Mouse (Mus musculus) lung, embryonic 15.5 days (tissue): Measurements from ENCODE around the gene Fam208a. TPM values are rescaled to one million over a fixed set of nuclear protein-coding genes. Genes with fewer than 3 reads are reported as not detected.
A peak's percentile ranks its signal among the peaks of the same experiment; 100 is the strongest.

ENCODE experiments used
- ATAC-seq: fragments of 200-750 bp; cut with Nextera tagmentation; 2 replicates; pipeline ENCODE4 v1.8.0; 2017; ENCODE audit warnings: moderate number of reproducible peaks, borderline replicate concordance; ENCODE audit not compliant: low FRiP score, low TSS enrichment; ENCODE audit errors: extremely low read depth
- H3K27ac ChIP-seq: fragments of 300-500 bp; sonication (generic); 2 replicates; pipeline ENCODE4 v1.5.1; 2015; ENCODE audit warnings: moderate library complexity, mild to moderate bottlenecking, inconsistent platforms
- H3K27me3 ChIP-seq: fragments of 300-500 bp; sonication (generic); 2 replicates; pipeline ENCODE4 v1.6.1; 2015; ENCODE audit warnings: inconsistent platforms
- H3K36me3 ChIP-seq: fragments of 300-500 bp; sonication (generic); 2 replicates; pipeline ENCODE4 v1.6.1; 2015; ENCODE audit warnings: inconsistent platforms
- H3K4me1 ChIP-seq: fragments of 300-500 bp; sonication (generic); 2 replicates; pipeline ENCODE4 v1.6.1; 2015; ENCODE audit warnings: inconsistent platforms
- H3K4me2 ChIP-seq: fragments of 300-500 bp; sonication (generic); 2 replicates; pipeline ENCODE4 v1.6.1; 2015; ENCODE audit warnings: inconsistent platforms, mild to moderate bottlenecking, moderate library complexity
- H3K4me3 ChIP-seq: fragments of 300-500 bp; sonication (generic); 2 replicates; pipeline ENCODE4 v1.5.1; 2015; ENCODE audit warnings: mild to moderate bottlenecking, inconsistent platforms
- H3K9ac ChIP-seq: fragments of 300-500 bp; sonication (generic); 2 replicates; pipeline ENCODE4 v1.6.1; 2015; ENCODE audit warnings: inconsistent platforms
- H3K9me3 ChIP-seq: fragments of 300-500 bp; sonication (generic); 2 replicates; pipeline ENCODE4 v1.6.1; 2016; ENCODE audit warnings: inconsistent platforms
- WGBS: fragments of 180-500 bp; shearing (Covaris S2); methylation state at CpG from one replicate; pipeline ENCODE4 v1.1.7; 2015; 5-methylcytosine and 5-hydroxymethylcytosine counted together
- polyA plus RNA-seq: library from polyadenylated mRNA; unstranded; fragments of >200 nt; fragmentation: Nextera tagmentation; extraction: Ambion mirVana; gene quantifications from 2 replicates; pipeline ENCODE4 v1.2.1, GENCODE M21; 2015

Fam208a gene
- polyA plus RNA-seq, 1 experiment from 2014 or later = 13.4 TPM

DNA sequence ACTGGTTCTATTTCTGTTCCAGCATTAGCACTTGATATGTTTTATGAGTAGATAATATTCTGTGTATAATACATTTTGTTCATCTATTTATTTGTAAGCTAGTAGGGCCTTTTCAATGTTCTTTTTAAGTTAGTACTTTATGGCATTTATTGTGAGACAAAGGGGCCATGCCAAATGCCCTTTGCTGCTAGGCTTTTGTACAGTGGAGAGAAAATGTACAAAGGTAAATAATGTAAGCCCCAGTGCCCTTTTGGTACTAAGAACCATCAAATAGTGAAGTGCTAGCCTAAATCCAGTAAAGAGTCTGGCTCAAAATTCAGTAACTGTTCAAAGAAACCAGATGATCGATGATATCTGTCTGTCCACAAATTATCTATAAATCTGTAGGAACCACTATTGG, 6.3 kb upstream of the Fam208a start:
- Histone ChIP-seq H3K4me2 (no peak overlapping the region), H3K4me1 (no peaks in the 10 kb centered on the region), H3K27me3 (no peaks in the 10 kb centered on the region), H3K9me3 (no peaks in the 10 kb centered on the region), H3K27ac (no peak overlapping the region), H3K9ac (no peak overlapping the region), H3K4me3 (no peak overlapping the region), H3K36me3 (no peaks in the 10 kb centered on the region)
- no peak for ATAC-seq
- 97% methylated on average over 1 of the region's 1 CpGs for WGBS

DNA sequence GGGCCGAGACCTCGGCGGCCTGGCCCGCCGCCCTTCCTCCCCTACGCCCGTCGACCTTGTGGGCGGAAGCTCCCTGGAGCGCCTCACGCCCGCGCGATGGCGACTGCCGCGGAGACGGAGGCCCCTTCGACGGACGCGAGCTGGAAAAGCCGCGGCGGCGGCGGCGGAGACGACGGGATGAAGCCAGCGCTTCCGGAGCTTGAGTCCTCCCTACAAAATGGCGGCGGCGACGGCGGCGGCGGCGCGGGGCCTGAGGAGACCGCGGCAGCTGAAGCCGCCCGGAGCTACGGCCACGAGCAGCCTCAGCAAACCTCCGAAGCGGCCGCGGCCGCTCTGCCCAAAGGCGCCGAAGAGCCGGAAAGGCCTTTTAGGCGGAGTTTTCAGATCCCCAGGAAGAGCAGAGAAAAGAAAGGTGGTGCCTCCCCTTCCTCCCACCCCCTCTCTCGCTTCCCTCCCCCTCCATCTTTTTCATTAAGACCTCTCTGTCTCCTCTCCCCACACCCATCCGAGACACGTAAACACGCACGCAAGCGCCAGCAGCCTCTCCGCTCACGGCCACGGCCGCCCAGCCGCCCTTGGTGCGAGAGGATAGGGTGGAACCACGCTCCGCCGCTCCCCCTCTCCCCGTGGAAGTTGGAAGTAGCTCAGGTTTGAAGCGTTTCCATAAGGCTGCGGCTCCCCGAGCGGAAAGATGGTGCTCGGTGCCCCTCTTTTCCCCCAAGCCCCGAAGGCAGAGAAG, 508 bp downstream of the Fam208a start:
- Histone ChIP-seq H3K9me3 (0 out of 2 replicates have a peak, but pooled peaks cover 7% of the 10 kb centered on the region), H3K36me3 (peaks cover 25% of the 10 kb centered on the region; the same call in 1 of the 2 replicates), H3K4me1 (peaks cover 7% of the 10 kb centered on the region; the same call in 1 of the 2 replicates), H3K27ac (peak overlapping the region; percentile 99), H3K4me2 (peak overlapping the region; percentile 77), H3K27me3 (no peaks in the 10 kb centered on the region), H3K9ac (peak overlapping the region; percentile 86), H3K4me3 (peak overlapping the region; percentile 61)
- under 1% methylated on average over 67 of the region's 78 CpGs for WGBS
- peak; percentile 83 for ATAC-seq

DNA sequence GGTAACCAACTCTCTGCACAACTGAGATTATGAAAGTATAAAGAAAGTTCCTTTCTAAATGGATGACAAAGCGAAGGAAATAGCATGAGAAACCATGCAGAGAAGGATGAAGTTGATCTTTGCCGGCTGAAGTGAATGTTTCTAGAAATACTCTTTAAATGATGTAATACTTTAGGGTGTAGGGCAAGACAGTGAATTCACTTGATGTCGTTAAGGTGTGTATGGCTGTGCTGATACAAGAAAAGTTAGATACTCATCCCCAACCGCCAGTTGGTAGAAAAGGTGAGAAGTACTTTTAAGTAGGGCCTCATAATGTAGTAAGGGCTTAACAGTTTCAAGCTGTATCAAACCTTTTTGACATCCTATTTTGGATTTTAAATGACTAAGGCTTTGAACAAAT, 1.6 kb downstream of the Fam208a start:
- peaks cover 25% of the 10 kb centered on the region; the same call in 1 of the 2 replicates for H3K36me3 ChIP-seq
- H3K9ac ChIP-seq = no peak overlapping the region
- H3K4me2 ChIP-seq = peak overlapping the region; percentile 77; the same call in 1 of the 2 replicates
- peaks cover 7% of the 10 kb centered on the region; the same call in 1 of the 2 replicates for H3K4me1 ChIP-seq
- no peak overlapping the region for H3K27ac ChIP-seq
- no peak for ATAC-seq
- WGBS = 89% methylated on average over 4 of the region's 4 CpGs
- H3K4me3 ChIP-seq = no peak overlapping the region
- H3K27me3 ChIP-seq = no peaks in the 10 kb centered on the region
- 0 out of 2 replicates have a peak, but pooled peaks cover 7% of the 10 kb centered on the region for H3K9me3 ChIP-seq

DNA sequence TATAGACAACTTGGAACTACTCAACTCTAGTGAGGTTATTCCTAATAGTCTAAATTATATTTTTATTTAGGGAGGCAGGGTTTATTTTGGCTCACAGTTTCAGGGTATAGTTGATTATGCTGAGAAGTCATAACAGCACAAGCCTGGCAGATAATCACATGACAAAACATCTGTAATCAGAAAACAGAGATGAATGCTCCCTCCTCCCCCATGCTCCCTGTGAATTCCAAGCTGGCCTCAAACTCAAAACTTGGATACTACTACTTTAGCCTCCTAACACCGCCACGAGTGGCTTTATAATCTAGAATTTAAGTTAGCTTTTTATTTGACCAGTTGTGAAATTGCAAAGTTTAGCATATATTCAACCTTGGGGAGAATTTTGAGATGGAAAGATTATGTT, 3.4 kb downstream of the Fam208a start:
- Histone ChIP-seq H3K27me3 (no peaks in the 10 kb centered on the region), H3K4me2 (no peak overlapping the region), H3K4me3 (no peak overlapping the region), H3K9ac (no peak overlapping the region), H3K9me3 (0 out of 2 replicates have a peak, but pooled peaks cover 7% of the 10 kb centered on the region), H3K27ac (no peak overlapping the region), H3K4me1 (peaks cover 7% of the 10 kb centered on the region; the same call in 1 of the 2 replicates), H3K36me3 (peaks cover 29% of the 10 kb centered on the region; the same call in 1 of the 2 replicates)
- 96% methylated on average over 2 of the region's 2 CpGs for WGBS
- no peak for ATAC-seq

DNA sequence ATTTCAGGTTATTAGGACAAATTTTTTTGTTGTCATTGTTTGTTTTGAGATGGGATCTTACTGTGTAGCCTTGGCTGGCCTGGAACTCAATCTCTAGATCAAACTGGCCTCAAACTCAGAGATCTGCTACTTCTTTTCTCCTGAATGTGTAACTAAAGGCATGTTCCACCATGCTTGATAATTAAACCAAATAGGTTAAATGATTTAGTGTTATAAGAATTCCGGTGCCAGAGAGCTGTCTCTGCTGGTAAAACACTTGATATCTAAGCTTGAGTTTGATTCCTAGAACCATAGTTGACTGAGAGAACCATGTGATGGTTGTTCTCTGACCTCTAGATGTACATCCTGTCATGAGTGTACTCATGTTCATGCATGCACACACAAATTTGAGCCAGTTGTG, 7.5 kb downstream of the Fam208a start:
- H3K9me3 ChIP-seq = no peaks in the 10 kb centered on the region
- no peaks in the 10 kb centered on the region for H3K4me1 ChIP-seq
- ATAC-seq = no peak
- 94% methylated on average over 1 of the region's 1 CpGs for WGBS
- no peak overlapping the region for H3K4me2 ChIP-seq
- H3K27ac ChIP-seq = no peak overlapping the region
- peaks cover 22% of the 10 kb centered on the region; the same call in 1 of the 2 replicates for H3K36me3 ChIP-seq
- H3K4me3 ChIP-seq = no peak overlapping the region
- no peak overlapping the region for H3K9ac ChIP-seq
- no peaks in the 10 kb centered on the region for H3K27me3 ChIP-seq

DNA sequence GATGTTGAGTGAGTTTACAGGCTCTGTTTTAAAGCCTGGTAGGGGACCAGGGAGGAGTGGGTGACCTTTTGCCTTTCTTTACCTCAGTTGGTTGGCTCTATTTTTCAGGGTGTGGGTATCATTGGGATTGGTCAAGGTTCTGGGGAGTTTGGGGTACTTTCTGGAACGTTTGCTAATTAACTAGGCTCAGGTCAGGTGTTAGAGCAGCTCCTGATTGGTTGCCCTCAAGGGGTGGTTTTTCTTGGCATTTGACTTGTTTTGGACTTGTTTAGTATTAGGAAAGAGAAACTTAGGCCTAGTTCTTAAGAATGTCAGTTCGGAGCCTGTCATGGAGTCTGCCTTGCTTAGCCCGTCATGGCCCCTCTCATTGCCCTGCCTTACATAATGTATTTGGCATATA, 8.2 kb downstream of the Fam208a start:
- Histone ChIP-seq H3K36me3 (peaks cover 21% of the 10 kb centered on the region; the same call in 1 of the 2 replicates), H3K9me3 (no peaks in the 10 kb centered on the region), H3K9ac (no peak overlapping the region), H3K27ac (no peak overlapping the region), H3K4me2 (no peak overlapping the region), H3K4me1 (no peaks in the 10 kb centered on the region), H3K27me3 (no peaks in the 10 kb centered on the region), H3K4me3 (no peak overlapping the region)
- WGBS = 85% methylated on average over 3 of the region's 3 CpGs
- ATAC-seq = no peak

DNA sequence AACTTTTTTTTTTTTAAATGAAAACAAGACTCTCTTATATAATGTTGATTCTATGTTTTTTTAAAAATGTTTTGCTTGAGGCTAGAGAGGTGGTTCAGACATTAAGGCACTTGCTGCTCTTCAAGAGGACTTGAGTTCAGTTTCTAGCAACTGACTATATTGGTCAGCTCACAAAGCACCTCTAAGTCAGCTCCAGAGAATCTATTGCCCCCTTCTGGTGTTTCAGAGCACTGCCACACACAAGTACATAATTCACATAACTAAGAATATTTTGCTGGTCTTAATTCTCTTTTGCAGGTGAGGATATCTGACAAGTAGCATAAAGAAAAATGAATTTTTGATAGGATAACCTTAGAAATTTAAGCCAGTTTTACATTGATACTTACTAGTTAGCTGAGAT, 12.3 kb downstream of the Fam208a start:
- no peak for ATAC-seq
- H3K4me2 ChIP-seq = no peak overlapping the region
- H3K4me1 ChIP-seq = no peaks in the 10 kb centered on the region
- H3K4me3 ChIP-seq = no peak overlapping the region
- peaks cover 33% of the 10 kb centered on the region; the same call in 1 of the 2 replicates for H3K36me3 ChIP-seq
- H3K9me3 ChIP-seq = no peaks in the 10 kb centered on the region
- H3K9ac ChIP-seq = no peak overlapping the region
- H3K27me3 ChIP-seq = no peaks in the 10 kb centered on the region
- H3K27ac ChIP-seq = no peak overlapping the region

DNA sequence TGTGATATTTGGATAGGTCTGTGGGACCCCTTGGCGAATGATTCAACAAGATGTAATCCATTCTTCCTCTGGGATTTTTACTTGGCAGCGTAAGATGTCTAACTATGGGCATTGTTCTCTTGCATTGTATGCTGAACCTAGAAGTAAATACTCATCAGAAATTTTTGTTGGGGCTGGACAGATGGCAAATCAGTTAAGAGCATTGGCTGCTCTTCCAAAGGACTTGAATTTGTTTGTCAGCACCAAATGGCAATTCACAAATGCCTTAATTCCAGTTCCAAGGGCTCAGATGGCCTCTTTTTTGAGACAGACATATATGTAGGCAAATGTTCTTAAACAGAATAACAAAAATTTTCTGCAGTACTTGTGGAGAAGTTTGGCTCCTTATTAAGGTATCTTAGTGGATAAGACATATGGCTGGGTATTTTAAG, 16.2 kb downstream of the Fam208a start:
- Histone ChIP-seq H3K4me1 (no peaks in the 10 kb centered on the region), H3K4me2 (no peak overlapping the region), H3K4me3 (no peak overlapping the region), H3K27ac (no peak overlapping the region), H3K27me3 (no peaks in the 10 kb centered on the region), H3K9me3 (no peaks in the 10 kb centered on the region), H3K9ac (no peak overlapping the region), H3K36me3 (peaks cover 44% of the 10 kb centered on the region)
- ATAC-seq = no peak
- WGBS = 94% methylated on average over 2 of the region's 2 CpGs

DNA sequence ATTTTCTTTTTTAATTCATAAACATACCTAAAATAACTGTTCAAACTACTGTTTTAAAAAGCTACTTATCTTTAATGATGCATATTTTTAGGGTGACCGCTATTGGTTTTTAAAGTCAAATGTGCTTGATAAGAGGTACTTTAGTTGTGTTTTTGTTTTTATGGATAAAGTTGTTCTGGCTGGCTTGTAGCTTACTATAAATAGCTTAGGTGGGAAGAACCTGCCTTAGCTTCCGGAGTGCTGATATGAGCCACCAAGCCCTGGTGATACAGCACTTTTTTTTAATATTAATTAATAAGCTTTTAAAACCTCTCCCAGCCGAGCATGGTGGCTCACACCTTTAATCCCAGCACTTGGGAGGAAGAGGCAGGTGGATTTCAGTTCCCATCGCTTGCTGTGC, 18.3 kb downstream of the Fam208a start:
- no peaks in the 10 kb centered on the region for H3K4me1 ChIP-seq
- ATAC-seq = no peak
- no peaks in the 10 kb centered on the region for H3K27me3 ChIP-seq
- 79% methylated on average over 4 of the region's 4 CpGs for WGBS
- no peak overlapping the region for H3K4me2 ChIP-seq
- H3K4me3 ChIP-seq = no peak overlapping the region
- no peak overlapping the region for H3K9ac ChIP-seq
- H3K36me3 ChIP-seq = peaks cover 47% of the 10 kb centered on the region
- no peaks in the 10 kb centered on the region for H3K9me3 ChIP-seq
- H3K27ac ChIP-seq = no peak overlapping the region

DNA sequence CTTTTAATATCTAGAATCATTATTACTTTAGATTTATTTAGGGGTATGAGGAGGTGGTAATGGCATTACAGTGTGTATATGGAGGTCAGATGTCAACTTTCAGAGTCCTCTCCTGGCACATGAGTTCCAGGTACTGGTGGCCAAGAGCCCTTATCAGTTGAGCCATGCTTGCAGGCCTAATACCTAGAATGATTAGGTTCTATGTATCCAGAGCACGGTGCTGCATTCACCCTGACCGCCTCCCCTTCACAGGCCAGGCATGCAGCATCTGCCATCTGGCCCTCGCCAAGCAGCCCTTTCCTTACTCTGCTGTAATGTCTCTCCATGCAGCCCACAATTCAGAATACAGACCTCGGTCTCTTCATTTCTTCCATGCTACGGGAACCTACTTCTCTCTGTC, 62.8 kb downstream of the Fam208a start:
- no peak overlapping the region for H3K27ac ChIP-seq
- H3K27me3 ChIP-seq = no peaks in the 10 kb centered on the region
- no peaks in the 10 kb centered on the region for H3K9me3 ChIP-seq
- H3K36me3 ChIP-seq = peaks cover 77% of the 10 kb centered on the region
- ATAC-seq = no peak
- no peak overlapping the region for H3K4me2 ChIP-seq
- H3K4me3 ChIP-seq = no peak overlapping the region
- no peak overlapping the region for H3K9ac ChIP-seq
- WGBS = 93% methylated on average over 5 of the region's 5 CpGs
- no peaks in the 10 kb centered on the region for H3K4me1 ChIP-seq

DNA sequence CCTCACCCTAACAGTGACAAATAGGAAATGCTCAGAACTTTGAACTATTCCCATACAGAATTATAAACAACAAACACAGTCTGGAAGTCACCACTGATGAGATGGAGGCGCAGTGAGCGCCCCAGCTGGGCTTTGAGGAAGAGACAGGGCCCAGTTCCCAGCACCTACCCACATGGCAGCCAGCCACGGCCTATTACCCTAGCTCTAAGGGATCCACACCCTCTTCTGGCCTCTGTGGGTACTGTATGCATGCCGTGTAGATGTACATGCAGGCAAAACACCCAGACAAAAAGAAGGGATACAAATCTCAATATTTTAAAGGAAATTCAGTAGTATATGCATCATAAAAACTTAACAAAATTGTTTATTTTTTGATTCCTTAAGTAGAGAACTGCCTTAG, 64.9 kb downstream of the Fam208a start:
- ATAC-seq = no peak
- H3K27ac ChIP-seq = no peak overlapping the region
- 86% methylated on average over 4 of the region's 4 CpGs for WGBS
- H3K27me3 ChIP-seq = no peaks in the 10 kb centered on the region
- H3K4me1 ChIP-seq = no peaks in the 10 kb centered on the region
- H3K9me3 ChIP-seq = no peaks in the 10 kb centered on the region
- H3K4me2 ChIP-seq = no peak overlapping the region
- H3K36me3 ChIP-seq = peaks cover 71% of the 10 kb centered on the region
- H3K9ac ChIP-seq = no peak overlapping the region
- no peak overlapping the region for H3K4me3 ChIP-seq

DNA sequence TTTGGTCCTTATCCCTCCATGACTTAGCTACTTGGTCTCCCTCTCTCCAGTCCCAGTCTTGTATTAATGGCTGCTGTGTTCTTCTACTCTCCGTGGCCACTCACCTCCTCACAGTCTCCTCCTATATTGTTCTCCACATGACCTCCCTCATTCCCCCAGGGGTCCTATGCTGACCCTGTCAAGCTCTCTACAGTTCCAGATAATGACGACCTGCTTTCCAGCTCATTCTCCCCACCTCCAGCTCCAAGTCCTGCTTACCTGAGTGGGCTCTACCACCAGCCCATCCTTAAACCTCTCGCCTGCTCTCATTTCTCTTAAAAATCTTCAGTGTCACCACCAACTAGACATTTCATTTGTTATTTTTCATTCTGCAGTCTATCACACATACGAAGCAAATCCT, 72.5 kb downstream of the Fam208a start:
- Histone ChIP-seq H3K27me3 (no peaks in the 10 kb centered on the region), H3K9ac (no peak overlapping the region), H3K36me3 (peaks cover 14% of the 10 kb centered on the region), H3K4me1 (no peaks in the 10 kb centered on the region), H3K4me3 (no peak overlapping the region), H3K4me2 (no peak overlapping the region), H3K27ac (no peak overlapping the region), H3K9me3 (no peaks in the 10 kb centered on the region)
- no peak for ATAC-seq
- 81% methylated on average over 4 of the region's 4 CpGs for WGBS
